Mouse (Mus musculus) liver, postnatal 0 days (tissue): ENCODE results near the gene Aff3. TPM values are rescaled to one million over a fixed set of nuclear protein-coding genes. Genes with fewer than 3 reads are reported as not detected.
A peak's percentile ranks its signal among the peaks of the same experiment; 100 is the strongest.

Source experiments
- ATAC-seq: fragments of 200-750 bp; cut with Nextera tagmentation; 2 replicates; pipeline ENCODE4 v1.8.0; 2017; ENCODE audit warnings: mild to moderate bottlenecking, moderate library complexity
- DNase-seq: peaks from one replicate; pipeline ENCODE4 v3.0.0-alpha.2; 2016
- H3K27ac ChIP-seq: fragments of 300-500 bp; sonication (generic); 2 replicates; pipeline ENCODE4 v1.5.1; 2014; ENCODE audit warnings: antibody characterized with exemption, moderate library complexity, mild to moderate bottlenecking, low read depth
- H3K27me3 ChIP-seq: fragments of 300-500 bp; sonication (generic); 2 replicates; pipeline ENCODE4 v1.6.1; 2014; ENCODE audit warnings: low read length, control low read depth, mixed read lengths; ENCODE audit not compliant: insufficient read depth
- H3K36me3 ChIP-seq: fragments of 300-500 bp; sonication (generic); replicated peaks from 2 replicates; pipeline ENCODE4 v1.6.1; 2014; ENCODE audit warnings: mild to moderate bottlenecking, control low read depth, low read length, moderate library complexity, mixed read lengths; ENCODE audit not compliant: insufficient read depth
- H3K4me1 ChIP-seq: fragments of 300-500 bp; sonication (generic); 2 replicates; pipeline ENCODE4 v1.6.1; 2014; ENCODE audit warnings: antibody characterized with exemption, mild to moderate bottlenecking, control low read depth; ENCODE audit not compliant: insufficient read depth
- H3K4me2 ChIP-seq: fragments of 300-500 bp; sonication (generic); 2 replicates; pipeline ENCODE4 v1.6.1; 2014; ENCODE audit warnings: low read depth, mild to moderate bottlenecking, low read length, moderate library complexity, mixed read lengths
- H3K4me3 ChIP-seq: fragments of 300-500 bp; sonication (generic); 2 replicates; pipeline ENCODE4 v1.5.1; 2014; ENCODE audit warnings: low read depth, low read length
- H3K9ac ChIP-seq: fragments of 300-500 bp; sonication (generic); replicated peaks from 2 replicates; pipeline ENCODE4 v1.6.1; 2014; ENCODE audit warnings: mild to moderate bottlenecking, moderate library complexity
- H3K9me3 ChIP-seq: fragments of 300-500 bp; sonication (generic); 2 replicates; pipeline ENCODE4 v1.6.1; 2016; ENCODE audit warnings: mild to moderate bottlenecking, control low read depth, low read length, mixed read lengths
- CTCF ChIP-seq: sonication (generic); IDR thresholded peaks from 2 replicates; pipeline ENCODE4 v1.5.1; 2016; ENCODE audit warnings: antibody characterized with exemption, low read depth
- EP300 ChIP-seq: IDR thresholded peaks from 2 replicates; pipeline ENCODE4 v1.6.1; 2016; ENCODE audit warnings: antibody characterized with exemption, low read depth, mild to moderate bottlenecking
- WGBS: fragments of 180-500 bp; shearing (Covaris S2); extraction: QIAGEN DNeasy Blood & Tissue Kit; methylation state at CpG from one replicate; pipeline ENCODE4 v1.1.7; 2014; ENCODE audit not compliant: insufficient replicate concordance; 5-methylcytosine and 5-hydroxymethylcytosine counted together
- polyA plus RNA-seq: library from polyadenylated mRNA; unstranded; fragments of >200 nt; fragmentation: Nextera tagmentation; extraction: Ambion mirVana; gene quantifications from 2 replicates; pipeline ENCODE4 v1.2.1, GENCODE M21; 2015

The Aff3 gene
- polyA plus RNA-seq, 1 experiment from 2014 or later, result 1.1 TPM

DNA sequence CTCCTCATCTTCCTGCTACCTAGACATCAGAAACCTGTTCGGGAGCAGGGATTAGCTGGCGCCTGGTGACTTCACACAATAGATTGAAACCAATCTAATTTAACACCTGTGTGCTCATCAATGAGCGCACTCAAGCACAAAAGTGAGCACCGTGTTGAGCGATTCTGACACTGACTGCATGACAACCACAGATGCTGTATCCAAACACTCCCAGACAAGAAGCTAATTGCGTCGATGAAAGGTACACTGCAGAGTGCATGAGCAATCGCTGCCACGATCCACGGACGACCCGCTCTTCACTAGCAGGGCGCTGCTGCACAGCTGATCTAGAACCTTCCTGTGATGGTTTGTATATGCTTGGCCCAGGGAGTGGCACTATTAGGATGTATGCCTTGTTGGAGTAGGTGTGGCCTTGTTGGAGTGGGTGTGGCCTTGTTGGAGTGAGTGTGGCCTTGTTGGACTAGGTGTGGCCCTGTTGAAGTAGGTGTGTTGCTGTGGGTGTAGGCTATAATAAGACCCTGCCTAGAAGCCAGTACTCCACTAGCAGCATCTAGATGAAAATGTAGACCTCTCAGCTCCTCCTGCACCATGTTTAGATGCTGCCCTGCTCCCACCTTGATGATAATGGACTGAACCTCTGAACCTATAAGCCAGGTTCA is 161.2 kb downstream of the Aff3 start:
- no peak overlapping the region for H3K4me2 ChIP-seq
- H3K27ac ChIP-seq, result no peak overlapping the region
- H3K9ac ChIP-seq, result no peak overlapping the region
- DNase-seq, result no peak
- TF ChIP-seq EP300, result no peak
- TF ChIP-seq CTCF, result no peak
- WGBS, result 90% methylated on average over 13 of the region's 13 CpGs
- no peaks in the 10 kb centered on the region for H3K9me3 ChIP-seq
- H3K4me1 ChIP-seq, result no peaks in the 10 kb centered on the region
- no peaks in the 10 kb centered on the region for H3K36me3 ChIP-seq
- no peaks in the 10 kb centered on the region for H3K27me3 ChIP-seq
- no peak for ATAC-seq
- H3K4me3 ChIP-seq, result no peak overlapping the region

DNA sequence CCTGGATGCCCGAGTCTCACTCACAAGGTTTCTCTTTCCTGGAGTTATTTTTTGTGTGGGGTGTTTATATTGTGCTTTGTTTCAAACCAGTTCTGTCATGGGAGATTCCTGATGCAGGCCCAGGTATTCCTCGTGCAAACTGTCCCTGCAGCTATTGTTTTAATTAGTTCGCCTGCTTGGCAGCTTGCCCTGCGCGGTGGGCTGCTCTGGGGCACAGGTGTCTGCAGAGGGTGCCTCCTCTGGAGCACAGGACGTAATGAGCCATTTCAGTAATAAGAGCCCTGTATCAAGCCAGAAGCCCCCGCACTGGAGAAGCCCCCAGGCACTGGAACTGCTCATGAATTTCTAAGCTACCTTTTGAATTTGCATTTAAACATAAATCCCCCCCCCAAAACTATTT is 162.0 kb downstream of the Aff3 start:
- Histone ChIP-seq H3K4me1 (no peaks in the 10 kb centered on the region), H3K4me2 (no peak overlapping the region), H3K9me3 (no peaks in the 10 kb centered on the region), H3K36me3 (no peaks in the 10 kb centered on the region), H3K4me3 (no peak overlapping the region), H3K27me3 (no peaks in the 10 kb centered on the region), H3K9ac (no peak overlapping the region), H3K27ac (no peak overlapping the region)
- no peak for DNase-seq
- ATAC-seq, result no peak
- WGBS, result 80% methylated on average over 7 of the region's 7 CpGs
- TF ChIP-seq CTCF (no peak), EP300 (no peak)

DNA sequence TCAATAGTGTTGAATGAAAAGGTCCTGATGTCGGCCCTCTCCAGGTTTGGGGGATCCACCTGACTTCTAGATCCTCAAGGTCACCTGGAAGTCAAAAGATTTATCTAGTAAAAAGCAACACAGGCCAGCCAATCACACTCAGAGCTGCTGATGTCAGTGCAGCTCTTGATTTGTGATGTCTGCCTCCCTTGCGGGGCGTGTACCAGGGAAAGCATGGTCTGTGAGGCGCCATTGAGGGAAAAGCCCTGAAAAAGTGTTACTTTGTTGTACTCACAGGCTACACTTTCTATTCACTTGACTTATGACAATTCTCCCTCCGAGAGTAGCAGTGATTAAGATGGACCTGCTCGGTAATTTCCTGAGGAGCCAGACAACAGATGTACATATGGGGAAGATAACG is 163.5 kb downstream of the Aff3 start:
- WGBS, result 80% methylated on average over 7 of the region's 7 CpGs

DNA sequence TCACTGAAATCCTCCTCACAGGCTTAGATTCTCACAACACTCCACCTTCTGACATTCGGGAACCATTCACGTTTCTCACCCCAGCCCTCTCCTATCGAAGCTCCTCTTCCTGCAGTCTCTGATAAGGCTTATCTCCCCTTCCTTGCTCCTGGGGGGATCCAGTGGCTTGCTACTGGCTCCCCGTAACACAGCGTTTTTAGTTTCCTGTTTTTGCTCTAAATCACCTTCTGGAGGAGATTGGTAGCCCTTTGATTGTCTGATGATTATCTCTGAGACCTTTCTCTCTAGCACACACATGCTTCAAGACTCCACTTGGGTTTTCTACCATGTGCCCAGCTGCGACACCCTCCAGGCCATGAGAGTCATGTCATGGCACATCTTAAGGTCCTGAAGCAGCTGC is 165.3 kb downstream of the Aff3 start:
- 22% methylated on average over 6 of the region's 6 CpGs for WGBS
- H3K4me3 ChIP-seq, result no peak overlapping the region
- DNase-seq (no peak), ATAC-seq (no peak)
- H3K9me3 ChIP-seq, result no peaks in the 10 kb centered on the region
- H3K4me2 ChIP-seq, result no peak overlapping the region
- H3K9ac ChIP-seq, result no peak overlapping the region
- no peaks in the 10 kb centered on the region for H3K27me3 ChIP-seq
- TF ChIP-seq EP300, result peak; percentile 10; the same call in 1 of the 2 replicates
- no peak for TF ChIP-seq CTCF
- H3K4me1 ChIP-seq, result no peaks in the 10 kb centered on the region
- H3K36me3 ChIP-seq, result no peaks in the 10 kb centered on the region
- H3K27ac ChIP-seq, result no peak overlapping the region

More for the DNA sequence above, 163.5 kb downstream of the Aff3 start:
- DNase-seq (no peak), ATAC-seq (no peak)
- Histone ChIP-seq H3K27me3 (no peaks in the 10 kb centered on the region), H3K4me2 (no peak overlapping the region), H3K36me3 (no peaks in the 10 kb centered on the region), H3K4me1 (no peaks in the 10 kb centered on the region), H3K4me3 (no peak overlapping the region), H3K9me3 (no peaks in the 10 kb centered on the region), H3K9ac (no peak overlapping the region), H3K27ac (no peak overlapping the region)
- TF ChIP-seq CTCF, result no peak
- no peak for TF ChIP-seq EP300

DNA sequence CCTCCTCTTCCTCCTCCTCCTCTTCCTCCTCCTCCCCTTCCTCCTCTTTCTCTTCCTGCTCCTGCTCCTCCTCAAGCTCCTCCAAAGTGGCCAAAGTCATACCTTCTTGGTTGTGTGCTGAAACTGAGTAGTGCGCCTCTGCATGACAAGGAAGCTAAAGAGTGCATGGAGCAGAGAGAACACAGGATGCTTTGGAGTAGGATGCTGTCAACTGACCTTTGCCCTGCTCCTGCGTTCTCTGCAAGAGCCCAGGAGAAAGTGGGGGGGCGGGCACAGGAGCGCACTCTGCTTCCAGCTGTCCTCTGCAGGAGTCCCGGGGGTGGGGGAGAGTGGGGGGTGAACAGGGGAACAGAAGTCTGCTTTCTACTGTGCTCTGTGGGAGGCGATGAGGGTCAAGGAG is 167.2 kb downstream of the Aff3 start:
- Histone ChIP-seq H3K9ac (no peak overlapping the region), H3K4me3 (no peak overlapping the region), H3K4me2 (no peak overlapping the region), H3K27ac (no peak overlapping the region), H3K4me1 (no peaks in the 10 kb centered on the region), H3K27me3 (no peaks in the 10 kb centered on the region), H3K36me3 (no peaks in the 10 kb centered on the region), H3K9me3 (no peaks in the 10 kb centered on the region)
- ATAC-seq (no peak), DNase-seq (no peak)
- WGBS, result 57% methylated on average over 6 of the region's 6 CpGs
- TF ChIP-seq CTCF, result no peak
- no peak for TF ChIP-seq EP300

DNA sequence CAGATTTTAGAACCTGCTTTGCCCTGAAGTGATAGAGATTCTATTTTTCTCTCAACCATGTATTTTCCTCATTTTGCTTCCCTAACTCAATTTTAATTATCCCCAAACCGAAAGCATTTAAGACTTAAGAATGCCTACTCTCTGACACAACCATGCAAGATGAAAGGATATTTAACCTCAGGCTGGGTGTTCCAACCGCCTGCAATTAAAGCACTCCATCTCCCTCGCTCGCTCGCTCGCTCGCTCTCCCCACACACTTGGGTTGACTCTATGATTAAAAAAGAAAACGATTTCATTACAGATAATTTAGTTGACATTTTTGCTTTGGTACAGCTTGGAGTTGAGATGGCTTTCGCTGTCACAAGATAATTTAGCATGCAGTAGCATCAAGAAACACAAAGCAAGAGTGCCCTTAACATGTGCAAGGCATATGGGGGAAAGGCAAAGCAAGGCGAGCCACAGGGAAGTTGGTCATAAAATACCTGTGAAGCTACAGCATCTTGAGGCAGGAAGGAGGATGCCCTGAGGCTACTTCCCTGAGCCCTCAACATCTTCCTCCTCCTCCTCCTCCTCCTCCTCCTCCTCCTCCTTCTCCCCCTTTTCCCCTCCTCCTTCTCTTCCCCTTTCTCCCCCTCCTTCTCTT is 167.7 kb downstream of the Aff3 start:
- DNase-seq (no peak), ATAC-seq (no peak)
- no peak overlapping the region for H3K27ac ChIP-seq
- no peak overlapping the region for H3K4me2 ChIP-seq
- no peaks in the 10 kb centered on the region for H3K27me3 ChIP-seq
- no peaks in the 10 kb centered on the region for H3K4me1 ChIP-seq
- H3K9me3 ChIP-seq, result no peaks in the 10 kb centered on the region
- WGBS, result 85% methylated on average over 10 of the region's 10 CpGs
- H3K4me3 ChIP-seq, result no peak overlapping the region
- no peak for TF ChIP-seq CTCF
- no peak for TF ChIP-seq EP300
- H3K9ac ChIP-seq, result no peak overlapping the region
- H3K36me3 ChIP-seq, result no peaks in the 10 kb centered on the region
